ENCODE assay signal across 7 mouse cellular contexts in the genomic region with DNA sequence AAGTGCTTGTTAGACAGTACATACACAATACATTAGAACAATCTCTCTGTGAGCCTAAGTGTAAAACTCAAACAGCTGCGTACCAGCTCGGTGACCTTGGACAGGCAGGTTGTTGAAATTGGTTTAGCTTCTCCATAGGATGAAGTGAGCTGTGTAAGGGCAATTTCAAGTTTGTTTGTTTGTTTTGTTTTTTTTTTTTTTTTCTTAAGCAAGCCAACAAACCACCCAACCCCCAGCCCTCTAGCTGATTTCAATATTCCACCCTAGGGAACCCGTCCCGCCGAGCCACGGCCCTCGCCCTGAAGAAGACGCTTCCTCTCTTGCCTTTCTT. TPM values are rescaled to one million over a fixed set of nuclear protein-coding genes. Genes with fewer than 3 reads are reported as not detected.
DNase-seq lines count a peak whose midpoint lies in the region; ATAC-seq and TF ChIP-seq lines count a peak whose summit lies in the region.

No protein-coding gene starts in this region.

- no peaks in the 10 kb centered on the region for H3K36me3 ChIP-seq in lung, embryonic 16.5 days (ENCODE audit: control insufficient read depth, insufficient read depth, low read length)
- no peaks in the 10 kb centered on the region for H3K36me3 ChIP-seq in forebrain, embryonic 11.5 days (ENCODE audit: control insufficient read depth, insufficient read depth, low read length)
- no peaks in the 10 kb centered on the region for H3K36me3 ChIP-seq in limb, embryonic 10.5 days

- 16% methylated on average over 8 of the region's 8 CpGs for WGBS in lung, embryonic 16.5 days
- WGBS in forebrain, embryonic 11.5 days, result 22% methylated on average over 8 of the region's 8 CpGs
- WGBS in limb, embryonic 10.5 days, result 16% methylated on average over 8 of the region's 8 CpGs
- WGBS in olfactory bulb, adult 2 months, result 12% methylated on average over 8 of the region's 8 CpGs

- H3K27me3 ChIP-seq in lung, embryonic 16.5 days (ENCODE audit: control insufficient read depth, insufficient read depth, low read depth, low read length), result no peaks in the 10 kb centered on the region; the same call in 1 of the 2 replicates
- H3K27me3 ChIP-seq in forebrain, embryonic 11.5 days (ENCODE audit: control insufficient read depth, insufficient read depth, low read length), result no peaks in the 10 kb centered on the region
- H3K27me3 ChIP-seq in limb, embryonic 10.5 days (ENCODE audit: low read depth, poor library complexity, severe bottlenecking), result peaks cover 17% of the 10 kb centered on the region

- H3K4me3 ChIP-seq in lung, embryonic 16.5 days (ENCODE audit: low read length), result peak overlapping the region; percentile 62
- peak overlapping the region; percentile 62 for H3K4me3 ChIP-seq in forebrain, embryonic 11.5 days (ENCODE audit: low read depth, low read length)
- H3K4me3 ChIP-seq in limb, embryonic 10.5 days, result peak overlapping the region; percentile 68
- peak overlapping the region; percentile 83 for H3K4me3 ChIP-seq in olfactory bulb, adult 2 months (ENCODE audit: insufficient read depth, low read depth, low read length)

- peaks cover 3% of the 10 kb centered on the region for H3K4me1 ChIP-seq in lung, embryonic 16.5 days (replicated peaks; ENCODE audit: control insufficient read depth, insufficient read depth, low read length)
- no peaks in the 10 kb centered on the region for H3K4me1 ChIP-seq in forebrain, embryonic 11.5 days (replicated peaks; ENCODE audit: control insufficient read depth, insufficient read depth, low read length)
- peaks cover 19% of the 10 kb centered on the region for H3K4me1 ChIP-seq in limb, embryonic 10.5 days
- H3K4me1 ChIP-seq in olfactory bulb, adult 2 months (ENCODE audit: control insufficient read depth, insufficient read depth, low read length), result peaks cover 20% of the 10 kb centered on the region

- H3K4me2 ChIP-seq in lung, embryonic 16.5 days (ENCODE audit: low read depth, low read length), result peak overlapping the region; percentile 67
- peak overlapping the region; percentile 71 for H3K4me2 ChIP-seq in forebrain, embryonic 11.5 days (ENCODE audit: low read depth, low read length, severe bottlenecking)

- peaks cover 3% of the 10 kb centered on the region; the same call in 1 of the 2 replicates for H3K9me3 ChIP-seq in lung, embryonic 16.5 days (ENCODE audit: control insufficient read depth, low read length)
- H3K9me3 ChIP-seq in forebrain, embryonic 11.5 days (ENCODE audit: control insufficient read depth, low read length), result no peaks in the 10 kb centered on the region
- H3K9me3 ChIP-seq in limb, embryonic 10.5 days (replicated peaks), result 0 out of 2 replicates have a peak, but pooled peaks cover 4% of the 10 kb centered on the region

- TF ChIP-seq CTCF in olfactory bulb, adult 2 months (IDR thresholded peaks at IDR 0.05; ENCODE audit: insufficient read depth, low read depth, low read length), result no peak

- no peak overlapping the region for H3K9ac ChIP-seq in lung, embryonic 16.5 days (ENCODE audit: low read length)
- H3K9ac ChIP-seq in forebrain, embryonic 11.5 days (ENCODE audit: low read length), result peak overlapping the region; percentile 59; the same call in 1 of the 2 replicates

- no peak overlapping the region for H3K27ac ChIP-seq in lung, embryonic 16.5 days (ENCODE audit: low read length)
- no peak overlapping the region for H3K27ac ChIP-seq in forebrain, embryonic 11.5 days (ENCODE audit: low read depth, low read length)
- no peak overlapping the region for H3K27ac ChIP-seq in limb, embryonic 10.5 days
- no peak overlapping the region for H3K27ac ChIP-seq in olfactory bulb, adult 2 months (ENCODE audit: insufficient read depth, low read depth, low read length)

- no peak for ATAC-seq in lung, embryonic 16.5 days (ENCODE audit: low read depth)
- ATAC-seq in forebrain, embryonic 11.5 days (replicated peaks; ENCODE audit: low FRiP score), result no peak
- no peak for ATAC-seq in monocyte, adult 5-6 weeks (replicated peaks; ENCODE audit: insufficient number of reproducible peaks, low FRiP score, low TSS enrichment, poor library complexity, severe bottlenecking)

- TF ChIP-seq POLR2A in olfactory bulb, adult 2 months (IDR thresholded peaks at IDR 0.05; ENCODE audit: insufficient read depth, low read depth, low read length), result no peak

- no peak for DNase-seq in lung, postnatal 25 days (ENCODE audit: low spot score)
- no peak for DNase-seq in forebrain, embryonic 11.5 days (ENCODE audit: low spot score)
- no peak for DNase-seq in limb, embryonic 10.5 days (ENCODE audit: low spot score)
- DNase-seq in urinary bladder, postnatal 10 days (ENCODE audit: low spot score), result no peak

RNA-seq across cellular contexts. Expression of gene Fry, which starts 0.4 kb away (rescaled TPM):
- 8.9 and 9.7 TPM in 2 replicates for polyA plus RNA-seq in lung, embryonic 16.5 days (2015; fragmentation: Nextera tagmentation; extraction: Ambion mirVana)
- 8.2 and 8.4 TPM in 2 replicates for polyA plus RNA-seq in forebrain, embryonic 11.5 days (2014; fragmentation: Nextera tagmentation; extraction: Ambion mirVana)
- polyA plus RNA-seq in limb, embryonic 10.5 days (2016; fragmentation: Nextera tagmentation; extraction: Ambion mirVana), result 3.2 and 3.3 TPM in 2 replicates
- not detected in 2 replicates for polyA plus RNA-seq in olfactory bulb, adult 2 months (2012; ENCODE audit: insufficient read depth, insufficient read length, low replicate concordance, missing spikeins)
- 41.4 to 79.7 TPM (median 51.4 TPM) in 3 replicates for total RNA-seq in monocyte, adult 5-6 weeks (2017)
